Mouse (Mus musculus): Measurements from ENCODE around the gene Gpr161.

Gene Gpr161

DNA sequence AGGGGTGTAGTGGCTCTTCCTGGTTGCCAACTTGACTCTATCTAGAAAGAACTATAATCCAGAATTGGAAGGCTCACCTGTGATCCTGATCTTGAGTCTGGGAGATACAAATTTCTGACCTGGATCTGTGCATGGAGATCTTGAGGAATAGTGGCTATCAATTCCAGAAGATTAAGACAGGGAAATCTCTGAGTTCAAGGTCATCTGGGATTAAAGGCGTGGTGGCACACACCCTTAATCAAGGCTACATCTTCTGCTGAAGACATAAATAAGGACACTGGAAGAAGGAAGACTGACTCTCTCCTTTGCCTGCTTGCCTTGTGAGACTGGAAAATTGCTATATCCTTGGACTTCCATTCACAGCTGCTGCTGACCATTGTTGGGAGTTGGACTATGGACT is at the start of gene Gpr161:
Gene Gpr161 (plus strand): TSS at position 301 of the 400 bp plus-strand sequence.
- no peak for DNase-seq (ENCODE audit: low read depth, low spot score)

DNA sequence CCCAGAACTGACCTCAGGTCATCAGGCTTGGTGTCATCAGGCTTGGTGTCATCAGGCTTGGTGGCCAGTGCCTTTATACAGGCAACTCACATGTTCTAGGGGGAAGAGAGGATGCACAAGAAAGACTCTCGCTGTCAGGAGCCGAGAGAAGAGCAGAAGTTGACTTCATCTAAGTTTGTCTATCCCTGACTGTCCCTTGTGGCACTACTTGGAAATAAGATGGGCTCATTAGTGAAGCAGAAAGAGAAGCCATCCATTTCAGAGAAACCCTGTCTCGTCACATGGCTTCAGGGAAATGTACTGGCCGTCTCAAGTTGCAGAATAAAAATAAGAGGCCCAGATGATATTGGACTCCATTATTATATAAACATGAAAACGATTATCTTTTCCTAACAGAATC is 49.0 kb upstream of the Gpr161 start:
- DNase-seq (ENCODE audit: low read depth, low spot score): no peak

DNA sequence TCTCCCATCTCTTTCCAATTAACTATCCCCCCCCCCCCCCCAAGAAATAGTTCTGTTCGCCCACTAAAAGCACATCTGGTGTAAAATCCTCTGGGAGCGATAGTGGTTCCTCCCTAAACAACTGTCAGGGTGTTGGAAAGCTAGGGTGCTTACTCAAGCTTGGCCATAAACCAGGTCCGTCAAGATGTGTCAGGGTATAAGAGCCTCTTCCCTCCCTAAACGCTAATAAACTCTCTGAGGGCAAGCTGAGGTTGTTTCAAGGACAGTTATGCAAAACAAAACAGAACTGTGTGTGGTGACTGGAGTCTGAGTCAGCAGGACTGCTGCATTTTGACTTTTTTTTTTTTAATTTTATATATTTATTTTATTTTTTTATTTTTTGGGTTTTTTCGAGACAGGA is 48.5 kb upstream of the Gpr161 start:
- no peak for DNase-seq (ENCODE audit: low read depth, low spot score)

DNA sequence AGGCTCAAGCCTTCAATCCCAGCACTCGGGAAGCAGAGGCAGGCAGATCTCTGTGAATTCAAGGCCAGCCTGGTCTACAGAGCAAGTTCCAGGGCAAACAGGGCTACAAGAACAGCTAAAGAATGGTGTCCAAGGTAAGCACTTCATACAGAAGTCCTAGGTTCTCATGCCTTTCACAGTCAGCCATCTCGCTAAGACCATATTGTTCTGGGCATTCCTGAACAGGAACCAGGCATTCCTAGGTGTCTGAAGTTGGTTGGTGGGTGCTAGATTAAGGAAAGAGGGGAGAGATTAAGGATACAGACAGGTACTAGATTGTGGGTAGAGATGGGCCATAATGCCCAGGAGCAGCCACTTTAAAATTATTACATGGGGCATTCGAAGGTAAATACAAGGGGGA is 47.8 kb upstream of the Gpr161 start:
- no peak for DNase-seq (ENCODE audit: low read depth, low spot score)

DNA sequence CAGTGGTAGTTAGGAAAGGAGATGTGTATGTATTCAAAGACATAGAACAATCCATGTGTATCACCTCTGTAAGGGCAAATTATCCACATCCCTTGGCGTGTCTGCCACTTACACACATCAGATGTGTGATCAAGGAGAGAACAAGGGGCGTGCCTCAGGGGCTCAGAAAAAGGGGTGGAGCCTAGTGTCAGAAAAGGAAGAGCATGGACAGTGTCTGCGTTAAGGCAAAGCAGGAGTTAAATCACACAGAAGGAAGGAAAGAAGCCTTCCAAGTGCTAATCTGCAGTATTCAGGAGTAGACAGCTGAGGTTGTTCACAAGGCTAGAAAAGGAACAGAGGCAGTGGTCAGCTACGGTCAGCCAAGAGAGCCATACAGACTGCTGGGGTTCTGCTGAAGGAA is 46.7 kb upstream of the Gpr161 start:
- DNase-seq (ENCODE audit: low read depth, low spot score): no peak

DNA sequence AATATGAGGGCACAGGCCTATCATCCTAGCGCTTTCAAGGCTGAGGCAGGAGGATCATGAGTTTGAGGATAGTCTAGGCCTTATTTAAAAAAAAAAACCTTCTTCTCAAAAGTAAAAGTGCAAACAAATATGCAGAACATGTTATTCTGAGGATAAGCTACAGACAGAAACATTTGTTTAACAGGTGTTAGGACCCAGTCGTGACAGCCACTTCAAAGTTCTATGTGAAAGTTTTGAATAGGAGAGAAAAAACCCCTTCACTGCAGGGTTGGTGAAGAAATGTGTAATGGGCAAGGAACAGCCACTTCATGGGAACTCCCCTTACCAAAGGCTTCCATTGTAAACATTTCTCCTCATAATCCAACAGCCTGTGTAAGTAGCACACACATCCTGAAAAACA is 45.0 kb upstream of the Gpr161 start:
- no peak for DNase-seq (ENCODE audit: low read depth, low spot score)

DNA sequence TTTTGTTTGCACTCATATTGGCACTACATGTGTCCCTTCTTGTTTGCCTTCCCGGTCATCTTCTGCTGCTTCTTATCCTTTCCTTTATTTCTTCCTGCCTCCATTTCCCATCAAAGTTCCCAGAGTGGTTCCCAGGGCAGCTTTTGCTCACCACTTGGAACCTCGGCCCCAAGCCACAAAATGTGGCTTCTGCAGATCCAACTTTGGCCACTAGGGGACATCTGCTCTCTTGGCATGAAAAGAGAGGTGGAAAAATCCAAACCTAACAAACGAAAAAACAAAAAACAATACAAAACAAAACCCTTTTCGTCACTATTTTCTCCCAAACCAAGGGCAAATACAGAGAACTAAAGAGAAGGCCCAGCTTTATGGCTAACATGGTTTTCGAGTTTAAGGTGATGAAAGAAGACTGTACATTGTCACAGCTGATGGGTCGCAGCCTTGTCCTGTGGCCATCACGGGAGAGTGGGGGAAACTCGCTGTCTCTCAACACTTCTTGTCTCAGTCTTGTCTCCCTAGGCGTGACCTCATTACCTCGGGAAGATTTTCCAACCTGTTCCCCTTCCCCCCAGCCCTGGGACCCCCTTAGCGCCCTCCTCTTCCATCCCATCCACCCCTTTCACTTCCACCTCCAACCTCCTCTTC is 43.4 kb upstream of the Gpr161 start:
- peak; percentile 53 for DNase-seq (ENCODE audit: low read depth, low spot score)

DNA sequence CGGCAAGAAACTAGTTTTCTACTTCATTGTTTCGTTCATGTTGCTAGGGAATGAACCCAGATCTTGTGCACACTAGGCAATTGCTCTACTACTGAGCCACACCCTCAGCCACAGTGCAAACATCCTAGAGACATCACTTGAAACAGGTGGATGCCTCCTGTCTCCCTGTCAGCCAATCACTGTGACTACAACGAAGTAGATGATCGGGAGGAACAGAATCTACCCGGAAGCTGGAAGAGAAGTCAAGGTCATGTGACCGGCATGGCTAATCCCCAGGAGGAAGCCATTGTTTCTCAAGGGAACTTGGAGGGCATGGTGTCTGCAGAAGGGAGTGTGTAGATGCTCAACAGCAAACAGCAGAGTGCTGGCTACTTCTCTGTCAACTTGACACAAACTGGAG is 20.6 kb upstream of the Gpr161 start:
- DNase-seq (ENCODE audit: low read depth, low spot score): no peak

DNA sequence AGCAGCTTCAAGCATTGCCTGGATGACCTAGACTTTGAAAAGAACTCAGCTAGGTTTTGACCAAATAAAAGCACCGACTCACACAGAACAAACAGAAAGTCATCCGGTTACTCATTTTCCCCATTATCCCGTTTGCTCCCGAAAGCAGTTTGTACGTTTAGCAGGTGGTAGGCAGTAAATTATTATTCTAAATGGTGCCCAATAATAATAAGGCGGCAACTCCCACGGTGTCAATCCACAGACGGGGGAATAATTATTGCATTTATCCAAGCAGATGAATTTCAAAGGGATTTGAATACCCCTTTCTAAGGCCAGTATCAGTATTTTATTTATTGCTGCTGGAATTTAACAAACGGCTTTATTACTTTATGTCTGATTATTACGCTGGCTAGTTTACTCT is 14.8 kb upstream of the Gpr161 start:
- DNase-seq (ENCODE audit: low read depth, low spot score): no peak

DNA sequence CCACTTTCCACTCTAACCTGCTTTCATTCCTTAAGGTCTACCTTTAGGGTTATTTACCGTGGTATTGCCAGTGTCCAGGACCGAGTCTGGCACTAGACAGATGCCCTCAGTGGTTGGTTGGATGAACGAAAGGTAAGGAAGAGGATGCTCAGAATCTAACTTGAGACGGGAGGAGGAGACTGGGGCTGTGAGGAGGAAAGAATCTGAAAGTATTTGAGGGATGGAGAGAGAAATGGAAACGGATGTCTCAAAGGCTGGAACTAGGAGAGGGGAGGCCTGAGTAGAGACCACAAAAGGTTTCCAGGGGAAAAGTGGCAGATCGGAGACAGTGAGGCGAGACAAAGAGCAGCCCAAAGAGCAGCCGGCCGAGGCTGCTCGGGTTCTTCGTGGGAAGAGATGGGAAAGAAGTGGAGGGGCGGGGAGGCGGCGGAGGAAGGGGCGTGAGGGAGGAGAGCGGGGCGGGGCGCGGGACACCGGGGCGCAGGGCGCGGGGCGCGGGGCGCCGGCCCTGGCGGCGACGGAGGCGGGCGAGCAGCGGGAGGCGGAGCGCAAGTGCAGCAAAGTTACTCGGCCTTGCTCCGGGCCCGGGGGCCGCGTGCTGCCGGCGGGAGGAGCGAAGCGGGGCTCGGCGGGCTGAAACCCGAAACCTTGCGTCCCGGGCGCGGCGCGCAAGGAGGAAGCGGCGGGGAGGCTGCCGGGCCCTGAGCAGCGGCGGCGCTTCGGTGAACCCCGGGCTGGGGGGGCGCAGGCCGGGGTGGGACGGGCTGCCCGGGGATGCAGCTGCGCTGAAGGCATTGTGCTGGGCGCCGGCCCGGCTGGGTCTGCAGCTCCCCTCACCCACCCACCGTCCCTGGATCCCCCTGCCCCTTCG is 14.0 kb upstream of the Gpr161 start:
- peak; percentile 44 for DNase-seq (ENCODE audit: low read depth, low spot score)

DNA sequence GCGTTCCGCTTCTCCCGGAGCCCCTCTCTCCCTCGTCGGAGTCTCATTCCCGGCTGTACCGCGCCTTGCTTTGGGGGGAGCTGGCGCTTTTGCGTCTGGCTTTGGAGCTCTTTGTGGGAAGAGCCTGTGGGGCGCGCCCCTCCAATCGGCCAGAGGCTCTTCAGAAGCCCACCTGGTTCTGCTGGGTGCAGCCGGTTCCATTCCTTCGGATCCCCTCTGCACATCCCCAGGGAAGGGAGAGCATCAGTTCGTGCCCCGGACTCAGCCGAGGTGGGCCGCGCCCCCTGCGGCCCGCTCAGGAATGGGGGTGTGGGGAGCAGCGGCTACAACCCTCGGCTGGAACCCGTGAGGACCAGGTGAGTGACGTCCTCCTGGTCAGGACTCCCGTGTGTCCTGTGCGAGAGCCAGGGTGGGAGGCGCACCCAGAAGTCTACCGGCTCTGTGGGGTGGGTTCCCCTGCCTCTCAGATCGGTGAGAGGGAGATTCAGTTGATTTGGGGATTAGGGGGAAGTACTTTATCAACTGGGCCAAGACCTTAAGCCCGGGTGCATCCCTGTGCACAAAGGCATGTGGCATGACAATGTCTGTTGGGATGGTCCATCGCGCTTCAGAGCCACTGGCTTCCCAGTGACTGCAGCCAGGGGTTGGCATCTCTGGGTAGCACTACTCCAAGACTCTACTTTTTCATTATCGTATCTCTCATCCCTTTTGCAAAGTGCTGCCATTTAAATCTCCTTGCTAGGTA is 13.2 kb upstream of the Gpr161 start:
- DNase-seq (ENCODE audit: low read depth, low spot score): peak; percentile 34

DNA sequence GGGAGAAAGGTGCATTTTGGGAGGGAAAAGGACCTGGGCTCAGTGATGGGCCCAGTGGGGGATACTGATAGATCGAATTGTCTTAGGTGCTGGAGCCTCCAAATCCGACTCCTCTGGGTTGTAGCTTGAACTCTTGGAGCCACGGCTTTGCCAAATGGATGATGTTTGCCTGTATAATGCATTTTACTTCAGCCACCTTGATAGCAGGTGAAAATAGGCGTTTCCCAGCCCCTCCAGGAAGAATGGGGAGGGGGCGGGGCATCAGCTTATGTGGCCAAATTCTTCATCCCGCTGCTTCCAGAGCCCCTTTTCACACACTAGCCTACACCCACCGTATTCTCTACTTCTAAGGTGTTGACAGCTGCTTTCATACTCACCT is 12.6 kb upstream of the Gpr161 start:
- no peak for DNase-seq (ENCODE audit: low read depth, low spot score)

DNA sequence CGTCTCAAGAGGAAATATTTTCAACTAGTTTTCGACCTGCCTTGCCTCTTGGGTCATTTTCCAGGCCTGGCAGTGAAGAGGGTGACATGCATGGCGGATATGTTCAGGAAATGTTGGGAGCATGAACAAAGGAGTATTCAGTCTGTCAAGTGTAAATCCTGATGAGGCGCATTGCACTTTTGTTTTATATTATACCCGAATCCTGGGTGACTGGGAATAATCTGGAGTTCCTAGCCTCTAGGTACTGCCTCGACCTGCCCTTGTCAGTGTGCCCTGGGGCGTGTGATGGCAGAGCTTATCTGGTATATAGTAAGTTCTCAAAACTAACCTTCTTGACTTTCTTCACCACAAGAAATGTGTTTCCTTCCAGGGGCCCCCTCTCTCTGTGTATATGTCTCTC is 11.5 kb upstream of the Gpr161 start:
- no peak for DNase-seq (ENCODE audit: low read depth, low spot score)

DNA sequence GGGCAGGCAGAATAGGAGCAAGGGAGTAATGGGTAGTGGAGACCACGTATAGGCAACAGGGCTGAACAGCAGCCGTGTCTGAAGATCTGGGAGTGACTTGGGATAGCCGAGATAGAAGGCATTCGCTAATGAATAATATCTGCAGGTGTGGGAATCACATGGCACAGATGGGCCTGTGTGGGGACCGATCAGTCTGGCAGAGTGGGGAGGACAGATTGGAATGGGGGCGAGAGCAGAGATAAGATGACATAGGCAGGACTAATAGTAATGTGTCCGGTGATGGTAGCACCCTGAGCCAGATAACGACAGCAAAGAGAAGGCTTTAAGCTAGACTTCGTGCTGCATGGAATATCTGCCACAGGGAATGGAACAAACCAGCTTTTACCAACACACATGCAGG is 7.4 kb upstream of the Gpr161 start:
- DNase-seq (ENCODE audit: low read depth, low spot score): no peak

DNA sequence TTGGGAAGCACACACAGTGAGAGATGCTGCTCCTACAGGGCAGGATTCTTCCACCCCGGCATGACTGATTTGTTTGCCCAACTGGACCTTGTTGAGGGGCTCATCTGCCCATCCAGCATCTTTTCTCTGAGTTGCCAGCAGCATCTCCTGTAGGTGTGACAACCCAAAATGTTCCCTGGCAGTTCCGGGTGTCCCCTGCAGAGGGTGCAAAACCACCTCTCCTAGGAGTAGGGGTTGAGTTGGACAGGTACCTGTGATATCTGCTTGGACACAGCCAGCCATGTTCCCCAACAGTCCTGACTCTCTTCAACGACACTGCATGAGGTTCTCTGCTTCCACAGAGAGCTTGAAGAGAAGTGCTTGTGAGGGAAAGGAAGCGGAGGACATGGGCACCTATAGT is 5.8 kb upstream of the Gpr161 start:
- DNase-seq (ENCODE audit: low read depth, low spot score): no peak

DNA sequence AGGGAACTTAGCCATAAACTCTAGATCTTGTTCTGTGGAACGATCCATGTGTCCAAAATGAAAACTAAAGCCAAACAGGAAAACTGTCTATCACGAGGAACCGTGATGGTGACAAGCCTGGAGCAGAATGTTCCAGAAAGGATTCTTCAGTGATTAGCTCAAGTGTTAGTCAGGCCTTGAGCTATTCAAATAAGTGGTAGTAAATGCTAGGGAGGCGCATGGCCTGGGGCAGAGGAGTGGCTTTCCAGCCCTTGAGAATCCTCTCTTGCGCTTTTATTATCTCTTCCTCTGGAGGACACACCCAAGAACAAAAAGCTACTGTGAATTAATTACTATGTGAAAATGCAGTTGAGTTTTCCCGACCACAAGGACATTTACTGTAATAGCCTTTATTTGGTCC is 4.0 kb upstream of the Gpr161 start:
- no peak for DNase-seq (ENCODE audit: low read depth, low spot score)

DNA sequence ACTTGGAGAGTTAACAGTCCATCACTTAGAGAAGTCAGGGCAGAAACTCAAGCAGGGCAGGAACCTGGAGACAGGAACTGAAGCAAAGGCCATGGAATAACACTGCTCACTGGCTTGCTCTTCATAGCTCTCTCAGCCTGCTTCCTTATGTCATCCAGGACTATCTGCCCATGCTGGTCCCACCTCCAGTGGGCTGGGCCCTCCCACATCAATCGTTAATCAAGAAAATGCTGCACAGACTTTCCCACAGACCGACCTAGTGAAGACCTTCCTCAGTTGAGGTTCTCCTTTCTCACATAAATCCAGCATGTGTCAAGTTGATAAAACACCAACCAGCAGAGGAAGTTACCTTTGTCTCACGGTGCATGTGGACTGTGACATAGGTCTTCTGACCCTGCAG is 5.5 kb downstream of the Gpr161 start:
- DNase-seq (ENCODE audit: low read depth, low spot score): no peak

DNA sequence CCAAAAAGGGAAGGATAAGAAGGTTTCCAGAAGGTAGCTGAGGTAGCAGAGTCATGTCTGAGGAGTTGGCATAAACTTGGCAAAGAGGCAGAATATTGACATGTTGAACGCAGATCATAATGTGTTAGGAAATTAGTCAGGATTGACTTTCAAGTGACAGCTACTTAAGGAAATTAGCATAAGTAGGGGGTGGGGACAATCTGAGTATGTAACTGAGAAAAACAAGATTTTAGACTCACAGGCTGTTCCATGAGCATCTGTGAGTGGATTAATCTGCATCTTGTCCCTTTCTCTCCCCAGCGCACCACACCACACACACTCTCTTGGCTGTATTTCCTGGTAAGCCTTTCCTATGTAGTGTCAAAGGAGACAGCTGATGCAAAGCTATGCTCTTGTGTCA is 6.0 kb downstream of the Gpr161 start:
- no peak for DNase-seq (ENCODE audit: low read depth, low spot score)

DNA sequence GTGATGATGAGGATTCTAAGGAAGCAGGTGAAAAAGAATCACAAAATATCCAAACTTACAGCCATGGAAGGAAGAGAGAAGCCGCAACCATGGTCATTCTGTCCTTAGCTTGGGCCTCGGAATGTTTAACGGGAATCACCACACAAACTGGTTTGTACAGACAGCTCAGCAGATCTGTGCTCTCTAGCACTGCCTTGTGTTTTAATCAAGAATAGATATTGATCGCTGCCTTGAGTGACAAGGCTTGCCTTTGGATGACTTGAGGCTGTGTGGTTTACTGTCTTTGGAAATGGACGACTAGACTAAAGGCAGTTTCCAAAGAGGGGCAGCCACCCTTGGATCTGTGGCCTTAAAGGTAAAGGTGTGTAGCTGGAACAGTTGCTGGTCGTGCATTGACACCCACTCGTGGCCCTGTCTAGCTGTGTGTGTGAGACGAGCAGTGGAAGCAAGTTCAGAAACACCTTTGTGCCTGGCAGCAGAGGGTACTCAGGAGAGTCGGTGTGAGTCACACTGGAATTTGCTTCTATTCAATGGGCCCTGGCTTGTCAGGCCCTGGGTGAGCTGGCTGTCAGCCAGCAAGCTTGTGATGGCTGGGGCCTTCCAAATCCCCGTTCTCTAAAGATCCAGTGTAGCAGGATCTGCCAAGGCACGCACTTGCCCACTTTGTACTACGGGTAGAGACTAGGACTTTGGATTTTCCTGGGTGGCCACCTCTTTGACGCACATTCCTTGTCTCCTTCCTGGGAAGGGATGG is 7.0 kb downstream of the Gpr161 start:
- no peak for DNase-seq (ENCODE audit: low read depth, low spot score)

DNA sequence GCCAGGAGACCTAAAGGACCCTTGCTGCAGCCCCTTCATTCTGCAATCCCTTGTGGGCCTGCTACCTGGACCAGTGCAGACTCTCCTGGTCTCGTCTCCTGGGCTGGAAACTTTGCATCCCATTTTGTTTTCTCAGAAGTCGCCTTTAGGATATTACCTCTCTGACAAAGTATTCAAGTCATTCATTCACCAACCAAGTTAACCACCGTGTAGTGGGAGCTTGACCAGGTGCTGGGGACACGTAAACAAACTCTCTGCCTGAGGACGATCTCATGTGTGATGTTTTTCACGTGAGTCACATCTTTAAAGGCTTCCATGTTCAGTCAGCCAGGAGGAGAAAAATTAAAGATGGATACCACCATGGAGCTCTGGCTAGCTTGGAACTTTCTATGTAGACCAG is 7.6 kb downstream of the Gpr161 start:
- no peak for DNase-seq (ENCODE audit: low read depth, low spot score)

DNA sequence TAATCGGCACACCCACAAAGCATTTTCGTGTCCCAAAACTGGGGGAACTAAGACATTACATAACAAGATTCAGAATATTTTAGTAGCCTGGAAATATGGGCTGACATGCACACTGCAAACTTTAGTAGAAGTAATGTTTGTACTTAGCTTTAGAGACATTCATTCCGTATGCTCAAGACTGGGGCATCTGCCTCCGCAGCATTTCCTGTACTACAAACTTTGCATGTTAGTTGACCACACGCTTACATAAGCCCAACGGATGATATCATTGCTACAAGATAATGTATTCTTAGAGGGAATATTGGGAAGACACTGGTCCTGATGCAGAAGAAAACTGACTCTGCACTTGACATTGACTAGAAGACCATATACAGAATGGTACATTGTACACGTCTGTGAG is 8.8 kb downstream of the Gpr161 start:
- no peak for DNase-seq (ENCODE audit: low read depth, low spot score)

DNA sequence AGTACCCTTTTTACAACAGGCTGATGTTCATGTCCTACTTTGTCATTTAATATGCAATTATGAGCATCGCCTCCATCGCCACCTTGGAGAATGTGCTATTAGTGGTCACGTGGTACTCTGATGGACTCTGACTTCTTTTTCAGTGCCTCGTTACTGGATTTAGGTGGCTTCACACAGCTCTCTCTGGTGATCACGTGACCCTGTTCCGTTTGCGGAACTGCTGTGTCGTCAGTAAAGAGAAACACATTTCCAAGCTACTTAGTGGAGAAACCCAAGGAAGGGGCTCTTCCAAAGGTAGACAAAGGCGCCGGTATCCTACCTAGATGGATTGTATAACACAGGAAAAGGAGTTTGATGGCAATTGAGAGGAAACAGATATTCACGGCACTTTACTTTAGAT is 12.6 kb downstream of the Gpr161 start:
- no peak for DNase-seq (ENCODE audit: low read depth, low spot score)
